Comparison of ENCODE assay signal across 30 mouse cellular contexts in genomic region chr9:119951388-119951787, GRCm38 (mm10). TPM values are rescaled to one million over a fixed set of nuclear protein-coding genes. Genes with fewer than 3 reads are reported as not detected.
"Had no signal": no experiment of that assay in that cellular context is flagged by ENCODE, and none has a peak within 500 bp of the region (broad histone marks: within the 10 kb centered on the region; RNA-seq: fewer than 3 reads in every experiment).

No protein-coding gene starts in this region.

- H3K36me3 ChIP-seq: embryonic facial prominence, embryonic 10.5 days; embryonic facial prominence, embryonic 12.5 days; embryonic facial prominence, embryonic 13.5 days; embryonic facial prominence, embryonic 15.5 days; forebrain, embryonic 10.5 days; forebrain, embryonic 12.5 days; forebrain, embryonic 15.5 days had no signal

- ATAC-seq: forebrain, embryonic 14.5 days; forebrain, embryonic 15.5 days; forebrain, embryonic 16.5 days; forebrain, postnatal 0 days had no signal

- H3K4me3 ChIP-seq: embryonic facial prominence, embryonic 10.5 days; embryonic facial prominence, embryonic 12.5 days; embryonic facial prominence, embryonic 13.5 days; embryonic facial prominence, embryonic 15.5 days; erythroblast, embryonic 14.5 days; forebrain, embryonic 10.5 days; forebrain, embryonic 12.5 days; forebrain, embryonic 13.5 days; forebrain, embryonic 15.5 days; gastrocnemius, adult 2 months; heart, adult 2 months had no signal

- H3K27ac ChIP-seq: embryonic facial prominence, embryonic 12.5 days; embryonic facial prominence, embryonic 13.5 days; embryonic facial prominence, embryonic 15.5 days; forebrain, embryonic 10.5 days; forebrain, embryonic 12.5 days; gastrocnemius, adult 2 months; heart, adult 2 months had no signal

- H3K9ac ChIP-seq: embryonic facial prominence, embryonic 12.5 days; embryonic facial prominence, embryonic 13.5 days; embryonic facial prominence, embryonic 15.5 days; forebrain, embryonic 12.5 days; forebrain, embryonic 13.5 days; forebrain, embryonic 15.5 days; forebrain, postnatal 0 days had no signal

- H3K27me3 ChIP-seq: embryonic facial prominence, embryonic 12.5 days; embryonic facial prominence, embryonic 13.5 days; embryonic facial prominence, embryonic 15.5 days; forebrain, embryonic 12.5 days; forebrain, embryonic 13.5 days; forebrain, embryonic 15.5 days had no signal

- H3K4me2 ChIP-seq: embryonic facial prominence, embryonic 12.5 days; embryonic facial prominence, embryonic 13.5 days; embryonic facial prominence, embryonic 15.5 days; forebrain, embryonic 12.5 days; forebrain, embryonic 13.5 days; forebrain, embryonic 15.5 days had no signal

- DNase-seq: cerebellum, adult 2 months; cerebellum, adult 8-10 months; cerebellum, adult 9-10 months; cerebellum, adult 9-11 months; cerebellum, postnatal 10 days; cerebellum, postnatal 14 days; cerebellum, postnatal 25 days; cerebellum, postnatal 36 days; embryo, embryonic 11 days; forebrain, postnatal 0 days; gastrocnemius, adult 2 months; gastrocnemius, postnatal 10 days; gastrocnemius, postnatal 14 days; gastrocnemius, postnatal 25 days; gastrocnemius, postnatal 36 days; heart, adult 18-20 months; heart, adult 2 months had no signal

- H3K4me1 ChIP-seq: embryonic facial prominence, embryonic 15.5 days; forebrain, embryonic 10.5 days; forebrain, embryonic 12.5 days; forebrain, embryonic 13.5 days had no signal

- H3K9me3 ChIP-seq: embryonic facial prominence, embryonic 10.5 days; embryonic facial prominence, embryonic 12.5 days; embryonic facial prominence, embryonic 13.5 days; embryonic facial prominence, embryonic 15.5 days; forebrain, embryonic 10.5 days; forebrain, embryonic 12.5 days; forebrain, embryonic 13.5 days; forebrain, embryonic 15.5 days had no signal

RNA-seq across cellular contexts. Expression of gene Ttc21a, which starts 14.0 kb away (rescaled TPM):
- total RNA-seq: gastrocnemius, adult 18-20 months; gastrocnemius, adult 2 months; gastrocnemius, adult 8-10 months; gastrocnemius, postnatal 14 days; gastrocnemius, postnatal 25 days; gastrocnemius, postnatal 36 days; heart, adult 2 months had no signal
- polyA plus RNA-seq: erythroblast, embryonic 14.5 days had no signal
